Mouse (Mus musculus) liver, embryonic 14.5 days (tissue): ENCODE measurements around the gene Zdhhc17.

Experiments
- CTCF ChIP-seq: IDR thresholded peaks from 2 replicates; pipeline ENCODE4 v1.5.1; 2016; ENCODE audit warnings: antibody characterized with exemption, low read depth, control low read depth
- EP300 ChIP-seq: IDR thresholded peaks from 2 replicates; pipeline ENCODE4 v1.6.1; 2016; ENCODE audit warnings: antibody characterized with exemption, low read depth

DNA sequence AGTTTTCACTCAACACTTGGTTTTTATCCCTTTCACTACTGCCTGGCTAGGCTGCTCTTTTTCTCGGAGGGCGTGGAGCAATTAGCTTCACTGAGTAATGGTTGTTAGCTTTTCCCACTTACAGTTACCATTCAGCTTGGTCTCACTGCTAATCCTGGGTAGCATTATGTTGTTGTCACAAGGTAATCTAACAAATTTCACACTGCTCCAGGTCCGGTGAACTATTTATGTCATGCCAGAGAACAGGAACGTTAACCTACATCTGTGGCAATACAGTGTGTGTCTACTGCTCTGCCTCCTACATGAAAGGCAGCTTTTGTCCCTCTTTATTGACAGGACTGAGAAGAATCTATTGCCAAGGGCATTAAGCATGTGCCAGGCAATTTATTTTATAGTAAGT, 14.8 kb upstream of the Zdhhc17 start:
- TF ChIP-seq CTCF (no peak), EP300 (no peak)
